Mouse (Mus musculus): ENCODE results near the gene Pald1. TPM values are rescaled to one million over a fixed set of nuclear protein-coding genes. Genes with fewer than 3 reads are reported as not detected.
A peak's percentile ranks its signal among the peaks of the same experiment; 100 is the strongest.

Gene Pald1
- polyA plus RNA-seq, 1 experiment from 2014 or later: 21.0 TPM

DNA sequence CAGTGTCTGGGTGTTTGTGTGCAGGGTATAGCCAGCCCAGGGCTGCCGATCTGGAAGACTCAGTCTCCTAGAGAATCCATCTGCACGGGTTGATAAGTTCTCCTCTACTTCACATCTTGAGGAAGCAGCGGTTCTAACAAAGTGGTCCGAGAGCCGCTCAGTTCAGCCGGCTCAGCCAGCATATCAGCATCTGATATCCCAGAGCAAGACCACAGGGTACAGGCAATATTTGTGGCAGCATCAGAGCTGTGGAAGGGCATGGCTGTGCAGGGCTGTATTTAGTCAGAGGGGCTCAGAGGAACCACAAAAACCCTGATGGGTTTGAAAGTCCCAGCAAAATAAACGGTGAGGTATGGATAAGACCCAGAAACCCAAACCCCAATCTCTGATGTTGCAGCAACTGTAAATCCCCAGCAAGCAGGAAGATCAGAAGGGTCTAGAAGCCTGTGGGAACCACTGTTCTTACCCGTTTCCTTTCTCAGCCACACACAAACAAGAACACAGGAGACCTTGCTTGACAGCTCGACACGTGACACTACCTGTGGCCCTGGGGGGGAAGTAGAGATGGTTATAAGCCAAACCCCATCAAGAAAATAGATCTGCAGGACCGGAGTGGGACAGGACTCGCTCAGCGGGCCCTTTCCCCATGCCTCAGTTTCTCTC lies 77.3 kb downstream of the Pald1 start:
- 72% methylated on average over 13 of the region's 13 CpGs for WGBS
- H3K4me3 ChIP-seq (ENCODE audit: low read length): no peak overlapping the region
- ATAC-seq (replicated peaks; ENCODE audit: extremely low read depth, insufficient read depth, low FRiP score): no peak
- no peak overlapping the region for H3K9ac ChIP-seq (ENCODE audit: low read length)
- no peak overlapping the region for H3K4me2 ChIP-seq (ENCODE audit: low read depth, low read length)
- H3K27ac ChIP-seq (ENCODE audit: low read length): no peak overlapping the region
- H3K4me1 ChIP-seq (ENCODE audit: control insufficient read depth, insufficient read depth, low read length): no peaks in the 10 kb centered on the region
- H3K36me3 ChIP-seq (ENCODE audit: control insufficient read depth, insufficient read depth): no peaks in the 10 kb centered on the region
- H3K27me3 ChIP-seq (ENCODE audit: control insufficient read depth, insufficient read depth, low read length): no peaks in the 10 kb centered on the region
- H3K9me3 ChIP-seq (replicated peaks; ENCODE audit: control insufficient read depth, low read length): no peaks in the 10 kb centered on the region

DNA sequence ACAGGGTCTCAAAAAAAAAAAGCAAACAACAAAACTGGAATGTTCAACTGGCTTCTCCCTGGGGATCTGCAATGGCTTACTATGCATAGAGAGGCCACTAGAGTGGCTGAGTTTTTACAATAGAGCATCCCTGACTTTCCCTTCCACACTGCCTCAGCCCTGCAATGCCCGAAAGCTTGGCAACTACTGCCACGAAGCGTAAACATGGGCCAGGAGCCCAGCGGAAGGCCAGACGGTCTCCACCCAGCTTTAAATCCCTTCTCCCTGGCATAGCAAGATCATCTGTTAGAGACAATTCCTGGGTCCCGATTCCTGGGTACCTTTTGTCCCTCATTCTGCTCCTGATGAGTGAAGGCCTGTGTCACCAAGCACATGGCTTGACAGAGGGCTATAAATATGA lies 79.3 kb downstream of the Pald1 start:
- no peaks in the 10 kb centered on the region for H3K9me3 ChIP-seq (replicated peaks; ENCODE audit: control insufficient read depth, low read length)
- H3K4me3 ChIP-seq (ENCODE audit: low read length): no peak overlapping the region
- H3K4me2 ChIP-seq (ENCODE audit: low read depth, low read length): no peak overlapping the region
- no peak for ATAC-seq (replicated peaks; ENCODE audit: extremely low read depth, insufficient read depth, low FRiP score)
- no peaks in the 10 kb centered on the region for H3K36me3 ChIP-seq (ENCODE audit: control insufficient read depth, insufficient read depth)
- no peak overlapping the region for H3K9ac ChIP-seq (ENCODE audit: low read length)
- H3K27me3 ChIP-seq (ENCODE audit: control insufficient read depth, insufficient read depth, low read length): no peaks in the 10 kb centered on the region
- 75% methylated on average over 6 of the region's 6 CpGs for WGBS
- no peak overlapping the region for H3K27ac ChIP-seq (ENCODE audit: low read length)
- H3K4me1 ChIP-seq (ENCODE audit: control insufficient read depth, insufficient read depth, low read length): no peaks in the 10 kb centered on the region

DNA sequence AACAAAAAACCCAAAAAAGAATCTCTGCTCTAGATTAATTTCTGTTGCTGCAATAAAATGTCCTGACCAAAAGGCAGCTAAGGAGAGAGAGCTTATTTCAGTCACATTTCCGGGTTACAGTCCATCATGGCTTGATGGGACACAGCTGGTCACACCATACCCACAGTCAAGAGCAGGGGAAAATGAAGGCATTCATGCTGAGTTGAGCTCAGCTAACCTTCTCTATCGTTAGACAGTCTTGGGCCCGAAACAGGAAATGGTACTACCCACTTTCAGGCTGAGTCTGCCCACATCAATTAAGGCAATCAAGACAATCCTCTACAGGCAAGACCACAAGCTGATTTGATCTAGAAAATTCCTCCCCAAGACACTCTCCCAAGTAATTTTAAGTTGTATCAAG lies 82.3 kb downstream of the Pald1 start:
- no peak overlapping the region for H3K9ac ChIP-seq (ENCODE audit: low read length)
- ATAC-seq (replicated peaks; ENCODE audit: extremely low read depth, insufficient read depth, low FRiP score): no peak
- no peak overlapping the region for H3K4me3 ChIP-seq (ENCODE audit: low read length)
- no peak overlapping the region for H3K27ac ChIP-seq (ENCODE audit: low read length)
- H3K9me3 ChIP-seq (replicated peaks; ENCODE audit: control insufficient read depth, low read length): no peaks in the 10 kb centered on the region
- 67% methylated on average over 3 of the region's 3 CpGs for WGBS
- H3K36me3 ChIP-seq (ENCODE audit: control insufficient read depth, insufficient read depth): no peaks in the 10 kb centered on the region
- H3K27me3 ChIP-seq (ENCODE audit: control insufficient read depth, insufficient read depth, low read length): no peaks in the 10 kb centered on the region
- H3K4me2 ChIP-seq (ENCODE audit: low read depth, low read length): no peak overlapping the region
- H3K4me1 ChIP-seq (ENCODE audit: control insufficient read depth, insufficient read depth, low read length): no peaks in the 10 kb centered on the region

DNA sequence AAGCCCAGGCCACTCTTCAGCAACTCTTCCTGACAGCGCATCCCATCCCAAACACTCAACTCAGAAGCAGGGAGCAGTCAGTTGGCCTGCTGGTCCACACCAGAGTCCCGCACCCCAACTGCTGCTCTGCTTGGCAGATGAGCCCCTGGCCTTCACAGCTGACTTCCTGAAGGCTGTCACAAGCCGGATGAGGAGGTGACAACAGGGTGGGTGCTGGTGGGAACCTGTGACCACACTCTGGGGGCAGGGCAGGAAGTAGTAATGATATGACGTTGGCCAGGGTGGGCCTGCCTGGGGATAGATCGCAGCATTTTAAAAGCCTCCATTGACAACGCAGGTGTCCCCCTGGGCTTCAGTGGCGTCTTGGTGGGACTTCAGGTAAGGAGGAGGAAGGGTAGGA lies 85.9 kb downstream of the Pald1 start, which contains the start of gene Prf1:
TSS of gene Prf1 (plus strand) at position 357 of the 400 bp plus-strand sequence.
- Histone ChIP-seq H3K27ac (ENCODE audit: low read length) (no peak within 1 kb of the TSS), H3K4me2 (ENCODE audit: low read depth, low read length) (no peak within 1 kb of the TSS), H3K9ac (ENCODE audit: low read length) (no peak within 1 kb of the TSS), H3K27me3 (ENCODE audit: control insufficient read depth, insufficient read depth, low read length) (no peaks in the 10 kb centered on the region), H3K4me1 (ENCODE audit: control insufficient read depth, insufficient read depth, low read length) (no peaks in the 10 kb centered on the region), H3K9me3 (replicated peaks; ENCODE audit: control insufficient read depth, low read length) (no peaks in the 10 kb centered on the region), H3K36me3 (ENCODE audit: control insufficient read depth, insufficient read depth) (no peaks in the 10 kb centered on the region), H3K4me3 (ENCODE audit: low read length) (no peak within 1 kb of the TSS)
- 61% methylated on average over 7 of the region's 7 CpGs for WGBS
- no peak; the same call in 1 of the 2 replicates for ATAC-seq (replicated peaks; ENCODE audit: extremely low read depth, insufficient read depth, low FRiP score)

DNA sequence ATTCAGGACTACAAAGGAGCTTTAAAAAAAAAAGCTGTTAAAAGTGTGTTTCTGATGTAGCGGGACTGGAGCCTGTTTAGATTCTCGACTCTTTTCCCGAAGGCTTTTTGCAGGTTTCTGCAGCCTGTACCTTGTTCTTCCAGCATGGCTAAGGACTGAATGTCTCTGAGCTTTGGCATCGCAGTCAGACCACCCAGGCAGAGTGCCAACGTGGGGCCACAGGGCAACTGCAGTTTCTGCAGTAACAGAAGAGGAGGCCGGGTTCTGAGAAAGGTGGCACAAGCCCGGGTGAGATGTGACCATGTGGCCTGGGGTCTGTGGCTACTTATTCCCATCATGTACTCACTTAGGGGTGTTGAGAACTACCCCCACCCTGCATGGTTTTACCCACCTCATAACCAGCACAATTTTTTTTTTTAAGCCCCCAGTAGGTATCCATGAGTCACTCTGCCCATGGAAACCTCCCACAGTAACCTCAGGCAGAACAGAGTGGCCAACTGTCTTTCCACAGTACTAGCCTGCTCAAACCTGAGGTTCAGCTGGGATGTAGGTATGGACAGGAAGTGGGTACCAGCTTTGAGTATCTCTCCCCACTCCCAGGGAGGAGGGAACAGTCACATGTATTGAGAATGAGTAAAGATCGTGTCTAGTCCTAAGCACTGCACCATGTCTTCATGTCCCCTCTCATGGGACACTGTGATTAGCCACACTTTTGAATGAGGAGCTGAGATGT lies 86.5 kb downstream of the Pald1 start:
- no peaks in the 10 kb centered on the region for H3K9me3 ChIP-seq (replicated peaks; ENCODE audit: control insufficient read depth, low read length)
- no peak overlapping the region for H3K4me2 ChIP-seq (ENCODE audit: low read depth, low read length)
- 63% methylated on average over 8 of the region's 8 CpGs for WGBS

DNA sequence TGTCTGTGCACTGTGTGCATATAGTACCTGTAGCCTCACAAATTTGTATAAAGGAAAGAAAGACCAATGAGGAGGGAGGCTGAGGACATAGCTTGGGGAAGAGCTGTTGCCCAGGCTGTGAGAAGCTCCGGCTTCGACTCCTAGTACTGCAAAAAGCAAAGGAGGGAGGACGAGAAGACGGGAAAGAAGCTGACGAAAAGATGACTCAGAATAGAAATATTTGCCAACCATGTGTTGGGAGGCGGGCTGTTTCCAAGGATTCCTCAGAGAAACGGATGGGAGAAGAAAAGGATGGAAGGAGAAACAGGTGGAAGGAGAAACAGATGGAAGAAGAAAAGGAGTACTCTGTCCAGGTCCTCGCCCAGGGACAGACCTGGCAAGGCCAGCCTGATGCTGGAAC lies 89.1 kb downstream of the Pald1 start:
- peaks cover 4% of the 10 kb centered on the region for H3K4me1 ChIP-seq (ENCODE audit: control insufficient read depth, insufficient read depth, low read length)
- WGBS: 51% methylated on average over 8 of the region's 8 CpGs
- H3K4me2 ChIP-seq (ENCODE audit: low read depth, low read length): no peak overlapping the region
- H3K9me3 ChIP-seq (replicated peaks; ENCODE audit: control insufficient read depth, low read length): no peaks in the 10 kb centered on the region
- H3K9ac ChIP-seq (ENCODE audit: low read length): no peak overlapping the region
- no peak for ATAC-seq (replicated peaks; ENCODE audit: extremely low read depth, insufficient read depth, low FRiP score)
- no peaks in the 10 kb centered on the region for H3K36me3 ChIP-seq (ENCODE audit: control insufficient read depth, insufficient read depth)
- H3K4me3 ChIP-seq (ENCODE audit: low read length): no peak overlapping the region
- no peak overlapping the region for H3K27ac ChIP-seq (ENCODE audit: low read length)
- H3K27me3 ChIP-seq (ENCODE audit: control insufficient read depth, insufficient read depth, low read length): no peaks in the 10 kb centered on the region

More for the DNA sequence above, 86.5 kb downstream of the Pald1 start:
- no peak overlapping the region for H3K9ac ChIP-seq (ENCODE audit: low read length)
- H3K36me3 ChIP-seq (ENCODE audit: control insufficient read depth, insufficient read depth): no peaks in the 10 kb centered on the region
- no peak for ATAC-seq (replicated peaks; ENCODE audit: extremely low read depth, insufficient read depth, low FRiP score)
- H3K4me3 ChIP-seq (ENCODE audit: low read length): no peak overlapping the region
- H3K4me1 ChIP-seq (ENCODE audit: control insufficient read depth, insufficient read depth, low read length): no peaks in the 10 kb centered on the region
- no peak overlapping the region for H3K27ac ChIP-seq (ENCODE audit: low read length)
- H3K27me3 ChIP-seq (ENCODE audit: control insufficient read depth, insufficient read depth, low read length): no peaks in the 10 kb centered on the region

DNA sequence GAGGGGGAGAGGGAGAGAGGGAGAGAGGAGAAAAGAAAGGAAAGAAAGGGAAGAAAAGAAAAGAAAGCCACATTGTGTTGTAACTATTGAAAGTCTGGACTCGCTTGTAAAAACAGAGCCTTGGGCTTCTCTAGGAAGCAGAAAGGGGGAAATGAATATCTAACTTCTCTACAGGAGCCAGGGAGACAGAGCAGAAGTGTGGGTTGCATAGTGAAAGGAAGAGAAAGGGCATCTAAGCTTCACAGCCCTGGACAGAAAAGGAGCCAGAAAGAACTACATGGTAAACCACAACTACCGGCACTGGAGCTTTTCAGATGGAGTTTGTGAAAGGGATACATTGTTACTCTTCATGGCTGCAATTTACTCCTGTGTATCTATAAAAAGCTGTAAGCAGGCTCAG lies 92.9 kb downstream of the Pald1 start:
- no peak for ATAC-seq (replicated peaks; ENCODE audit: extremely low read depth, insufficient read depth, low FRiP score)
- Histone ChIP-seq H3K27ac (ENCODE audit: low read length) (peak overlapping the region; percentile 84), H3K9ac (ENCODE audit: low read length) (peak overlapping the region; percentile 24; the same call in 1 of the 2 replicates), H3K36me3 (ENCODE audit: control insufficient read depth, insufficient read depth) (no peaks in the 10 kb centered on the region), H3K4me3 (ENCODE audit: low read length) (no peak overlapping the region), H3K4me1 (ENCODE audit: control insufficient read depth, insufficient read depth, low read length) (peaks cover 16% of the 10 kb centered on the region), H3K27me3 (ENCODE audit: control insufficient read depth, insufficient read depth, low read length) (no peaks in the 10 kb centered on the region), H3K4me2 (ENCODE audit: low read depth, low read length) (no peak overlapping the region), H3K9me3 (replicated peaks; ENCODE audit: control insufficient read depth, low read length) (no peaks in the 10 kb centered on the region)
- WGBS: 51% methylated on average over 2 of the region's 2 CpGs

DNA sequence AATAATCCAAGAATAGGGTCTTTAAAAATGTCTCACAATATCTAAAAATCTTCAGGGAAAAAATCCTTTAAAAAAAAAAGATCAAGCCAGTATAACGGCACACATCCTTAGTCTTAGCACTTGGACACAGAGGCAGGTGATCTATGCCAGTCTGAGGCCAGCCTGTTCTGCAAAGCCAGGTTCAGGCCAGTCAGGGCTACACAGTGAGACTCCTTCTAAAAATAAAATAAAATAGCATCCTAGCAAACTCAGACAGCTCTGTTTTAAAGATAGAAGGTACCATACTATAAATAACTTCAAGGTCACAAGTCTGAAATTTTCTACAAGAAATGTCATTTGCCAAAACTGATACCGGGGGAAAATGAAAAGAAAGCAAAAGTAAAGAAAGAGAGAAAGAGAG lies 93.3 kb downstream of the Pald1 start:
- Histone ChIP-seq H3K4me2 (ENCODE audit: low read depth, low read length) (no peak overlapping the region), H3K27me3 (ENCODE audit: control insufficient read depth, insufficient read depth, low read length) (no peaks in the 10 kb centered on the region), H3K9ac (ENCODE audit: low read length) (no peak overlapping the region; the same call in 1 of the 2 replicates), H3K36me3 (ENCODE audit: control insufficient read depth, insufficient read depth) (no peaks in the 10 kb centered on the region), H3K9me3 (replicated peaks; ENCODE audit: control insufficient read depth, low read length) (no peaks in the 10 kb centered on the region), H3K4me3 (ENCODE audit: low read length) (no peak overlapping the region), H3K27ac (ENCODE audit: low read length) (peak overlapping the region; percentile 84), H3K4me1 (ENCODE audit: control insufficient read depth, insufficient read depth, low read length) (peaks cover 16% of the 10 kb centered on the region)
- 45% methylated on average over 2 of the region's 2 CpGs for WGBS
- peak; percentile 78 for ATAC-seq (replicated peaks; ENCODE audit: extremely low read depth, insufficient read depth, low FRiP score)

DNA sequence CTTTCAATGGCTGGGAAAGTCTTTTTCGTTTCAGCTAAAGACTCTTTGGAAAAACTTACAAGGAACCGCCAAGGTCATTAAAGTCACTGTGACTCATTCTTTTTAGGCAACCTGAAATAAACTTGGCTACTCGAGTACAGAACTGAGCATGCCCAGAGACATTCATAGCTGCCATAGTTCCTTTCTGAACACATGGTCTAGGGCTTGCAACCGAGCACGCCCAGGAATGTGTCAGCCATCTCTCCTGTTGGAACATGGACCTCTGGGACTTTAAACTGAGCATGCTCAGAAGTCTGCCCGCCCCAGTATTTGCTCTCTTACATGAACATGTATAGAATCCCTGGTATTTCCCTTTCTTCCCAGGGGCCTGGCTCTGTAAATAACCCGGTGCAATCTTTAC lies 97.1 kb downstream of the Pald1 start:
- Histone ChIP-seq H3K27me3 (ENCODE audit: control insufficient read depth, insufficient read depth, low read length) (no peaks in the 10 kb centered on the region), H3K27ac (ENCODE audit: low read length) (peak overlapping the region; percentile 72), H3K36me3 (ENCODE audit: control insufficient read depth, insufficient read depth) (no peaks in the 10 kb centered on the region), H3K4me3 (ENCODE audit: low read length) (no peak overlapping the region), H3K9ac (ENCODE audit: low read length) (no peak overlapping the region), H3K9me3 (replicated peaks; ENCODE audit: control insufficient read depth, low read length) (no peaks in the 10 kb centered on the region), H3K4me2 (ENCODE audit: low read depth, low read length) (no peak overlapping the region), H3K4me1 (ENCODE audit: control insufficient read depth, insufficient read depth, low read length) (peaks cover 16% of the 10 kb centered on the region)
- peak; percentile 55; the same call in 1 of the 2 replicates for ATAC-seq (replicated peaks; ENCODE audit: extremely low read depth, insufficient read depth, low FRiP score)
- 44% methylated on average over 7 of the region's 7 CpGs for WGBS
